Mouse (Mus musculus) stomach, postnatal 0 days (tissue): Measurements from ENCODE around the gene Srarp.

Source experiments
- CTCF ChIP-seq: IDR thresholded peaks from 2 replicates; pipeline ENCODE4 v1.5.1; 2016; ENCODE audit warnings: antibody characterized with exemption, low read depth, mild to moderate bottlenecking, moderate library complexity
- EP300 ChIP-seq: optimal IDR thresholded peaks from 2 replicates; pipeline ENCODE3; 2016; ENCODE audit warnings: antibody characterized with exemption

DNA sequence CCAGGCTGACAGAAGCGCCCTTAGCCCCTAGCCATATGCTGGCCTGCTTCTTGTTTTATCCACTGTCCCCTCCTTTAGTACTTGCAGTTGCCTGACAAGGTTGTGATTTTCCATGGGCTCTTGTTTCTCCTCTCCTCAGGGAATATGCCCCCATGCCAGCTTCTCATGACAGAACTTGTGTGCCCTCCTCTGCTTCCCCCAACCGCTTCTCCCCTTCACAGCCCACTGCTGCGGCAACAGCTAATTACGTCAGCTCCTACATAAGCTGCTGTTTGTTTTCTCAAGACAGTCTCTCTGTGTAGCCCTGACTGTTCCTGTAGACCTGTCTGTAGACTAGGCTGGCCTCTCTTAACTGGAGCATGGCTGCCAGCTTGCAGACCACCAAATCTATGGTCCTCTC lies 19.6 kb upstream of the Srarp start:
- TF ChIP-seq CTCF (no peak), EP300 (no peak)
